Mouse (Mus musculus): ENCODE results near the gene Actrt2. TPM values are rescaled to one million over a fixed set of nuclear protein-coding genes. Genes with fewer than 3 reads are reported as not detected.

The Actrt2 gene
- not detected in 2 replicates for polyA plus RNA-seq (2015; fragmentation: Nextera tagmentation; extraction: Ambion mirVana)

DNA sequence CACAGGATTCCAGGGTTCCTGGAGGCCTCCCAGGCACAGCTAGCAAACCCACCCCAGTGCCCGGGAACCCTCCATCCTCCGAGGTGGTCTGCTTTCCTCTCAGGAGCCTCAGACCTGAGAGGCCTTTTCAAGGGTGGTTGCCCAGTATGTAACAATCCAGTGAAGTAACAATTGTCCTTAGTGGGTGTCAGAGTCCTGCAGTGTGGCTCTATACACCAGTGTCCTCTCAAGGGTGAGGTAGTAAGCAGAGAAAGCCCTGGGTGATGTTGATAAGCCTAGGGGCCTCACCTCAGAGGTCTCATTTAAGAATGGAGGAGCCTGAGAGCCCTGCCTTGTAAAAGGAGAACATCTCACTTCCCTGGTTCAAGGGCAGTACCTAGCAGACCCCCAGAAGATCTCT is at the start of gene Actrt2:
TSS of gene Actrt2 (minus strand) at position 101 of the 400 bp plus-strand sequence.
- no peaks in the 10 kb centered on the region for H3K9me3 ChIP-seq (replicated peaks; ENCODE audit: low read length)
- H3K27ac ChIP-seq: no peak within 1 kb of the TSS
- no peak within 1 kb of the TSS for H3K4me2 ChIP-seq (ENCODE audit: low read length)
- H3K27me3 ChIP-seq (ENCODE audit: insufficient read depth, low read length): no peaks in the 10 kb centered on the region
- no peak within 1 kb of the TSS for H3K9ac ChIP-seq (ENCODE audit: low read depth, low read length)
- ATAC-seq (replicated peaks; ENCODE audit: low FRiP score, low read depth): no peak
- no peaks in the 10 kb centered on the region for H3K4me1 ChIP-seq (replicated peaks; ENCODE audit: insufficient read depth, low read length)
- no peak for TF ChIP-seq CTCF (IDR thresholded peaks at IDR 0.05; ENCODE audit: low read depth)
- DNase-seq (ENCODE audit: low spot score): no peak
- no peak within 1 kb of the TSS for H3K4me3 ChIP-seq (replicated peaks; ENCODE audit: low read depth, low read length)
- H3K36me3 ChIP-seq (ENCODE audit: insufficient read depth, low read length): no peaks in the 10 kb centered on the region
- WGBS: 77% methylated on average over 2 of the region's 2 CpGs

DNA sequence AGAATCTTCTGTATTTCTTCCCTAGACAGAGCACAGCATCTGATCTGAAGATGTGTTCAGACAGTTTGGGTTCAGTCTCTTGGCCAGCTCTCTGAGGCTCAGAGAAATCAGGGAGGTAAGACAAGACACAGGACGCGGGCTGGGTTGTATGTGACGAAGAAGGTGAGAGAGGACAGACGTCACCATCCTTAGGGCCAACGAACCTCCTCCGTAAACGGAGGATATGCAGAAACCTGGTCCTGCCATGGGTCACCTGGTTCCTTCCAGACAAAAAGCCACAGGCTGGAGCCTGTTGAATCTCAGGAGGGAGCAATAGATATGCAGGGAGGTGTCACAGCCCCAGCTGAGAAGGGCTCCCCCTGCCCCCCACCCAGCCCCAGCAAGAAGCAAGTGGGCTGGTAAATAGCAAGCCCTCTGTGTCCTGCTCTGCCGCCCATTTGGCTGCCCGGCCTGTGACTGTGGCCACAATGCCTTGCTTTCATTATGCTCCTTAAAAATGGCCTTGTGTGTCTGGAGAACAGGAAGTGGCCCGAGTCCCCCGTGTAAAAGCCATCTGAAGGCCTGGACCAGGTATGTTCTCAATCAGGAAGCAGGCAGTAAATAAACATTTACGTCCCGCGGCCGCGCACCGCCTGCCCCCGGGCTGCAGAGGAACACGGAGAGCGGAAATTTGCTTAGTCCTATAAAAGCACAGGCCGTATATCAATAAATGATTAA is 41.9 kb upstream of the Actrt2 start:
- ATAC-seq (replicated peaks; ENCODE audit: low FRiP score, low read depth): no peak
- no peak for TF ChIP-seq CTCF (IDR thresholded peaks at IDR 0.05; ENCODE audit: low read depth)
- Histone ChIP-seq H3K27me3 (ENCODE audit: insufficient read depth, low read length) (no peaks in the 10 kb centered on the region; the same call in 1 of the 2 replicates), H3K27ac (no peak overlapping the region), H3K4me1 (replicated peaks; ENCODE audit: insufficient read depth, low read length) (no peaks in the 10 kb centered on the region), H3K36me3 (ENCODE audit: insufficient read depth, low read length) (no peaks in the 10 kb centered on the region), H3K4me2 (ENCODE audit: low read length) (no peak overlapping the region), H3K9me3 (replicated peaks; ENCODE audit: low read length) (no peaks in the 10 kb centered on the region), H3K9ac (ENCODE audit: low read depth, low read length) (no peak overlapping the region), H3K4me3 (replicated peaks; ENCODE audit: low read depth, low read length) (no peak overlapping the region)
- 44% methylated on average over 21 of the region's 21 CpGs for WGBS
- DNase-seq (ENCODE audit: low spot score): peak; percentile 4

- Histone ChIP-seq H3K36me3 (ENCODE audit: insufficient read depth, low read length) (no peaks in the 10 kb centered on the region), H3K9me3 (replicated peaks; ENCODE audit: low read length) (no peaks in the 10 kb centered on the region), H3K4me1 (replicated peaks; ENCODE audit: insufficient read depth, low read length) (no peaks in the 10 kb centered on the region), H3K27me3 (ENCODE audit: insufficient read depth, low read length) (no peaks in the 10 kb centered on the region; the same call in 1 of the 2 replicates), H3K27ac (no peak overlapping the region), H3K4me3 (replicated peaks; ENCODE audit: low read depth, low read length) (no peak overlapping the region), H3K9ac (ENCODE audit: low read depth, low read length) (no peak overlapping the region), H3K4me2 (ENCODE audit: low read length) (no peak overlapping the region)
- ATAC-seq (replicated peaks; ENCODE audit: low FRiP score, low read depth): no peak
- WGBS: 53% methylated on average over 2 of the region's 2 CpGs
- no peak for DNase-seq (ENCODE audit: low spot score)
- no peak for TF ChIP-seq CTCF (IDR thresholded peaks at IDR 0.05; ENCODE audit: low read depth)
Observed at GRCm38 (mm10) chr4:154708811-154709210, 41.1 kb upstream of the Actrt2 start.

GRCm38 (mm10) chr4:154708223-154708622 is 40.6 kb upstream of the Actrt2 start:
- 80% methylated on average over 11 of the region's 11 CpGs for WGBS
- Histone ChIP-seq H3K9ac (ENCODE audit: low read depth, low read length) (no peak overlapping the region), H3K4me1 (replicated peaks; ENCODE audit: insufficient read depth, low read length) (no peaks in the 10 kb centered on the region), H3K27ac (no peak overlapping the region), H3K4me2 (ENCODE audit: low read length) (no peak overlapping the region), H3K4me3 (replicated peaks; ENCODE audit: low read depth, low read length) (no peak overlapping the region), H3K36me3 (ENCODE audit: insufficient read depth, low read length) (no peaks in the 10 kb centered on the region), H3K27me3 (ENCODE audit: insufficient read depth, low read length) (no peaks in the 10 kb centered on the region; the same call in 1 of the 2 replicates), H3K9me3 (replicated peaks; ENCODE audit: low read length) (no peaks in the 10 kb centered on the region)
- TF ChIP-seq CTCF (IDR thresholded peaks at IDR 0.05; ENCODE audit: low read depth): no peak
- DNase-seq (ENCODE audit: low spot score) (no peak), ATAC-seq (replicated peaks; ENCODE audit: low FRiP score, low read depth) (no peak)

- Histone ChIP-seq H3K9ac (ENCODE audit: low read depth, low read length) (no peak overlapping the region), H3K4me1 (replicated peaks; ENCODE audit: insufficient read depth, low read length) (no peaks in the 10 kb centered on the region), H3K9me3 (replicated peaks; ENCODE audit: low read length) (no peaks in the 10 kb centered on the region), H3K27me3 (ENCODE audit: insufficient read depth, low read length) (no peaks in the 10 kb centered on the region; the same call in 1 of the 2 replicates), H3K4me3 (replicated peaks; ENCODE audit: low read depth, low read length) (no peak overlapping the region), H3K4me2 (ENCODE audit: low read length) (no peak overlapping the region), H3K36me3 (ENCODE audit: insufficient read depth, low read length) (no peaks in the 10 kb centered on the region), H3K27ac (no peak overlapping the region)
- ATAC-seq (replicated peaks; ENCODE audit: low FRiP score, low read depth): no peak
- no peak for TF ChIP-seq CTCF (IDR thresholded peaks at IDR 0.05; ENCODE audit: low read depth)
- WGBS: 81% methylated on average over 4 of the region's 4 CpGs
- DNase-seq (ENCODE audit: low spot score): no peak
Observed at GRCm38 (mm10) chr4:154707521-154707920, 39.9 kb upstream of the Actrt2 start.

GRCm38 (mm10) chr4:154706442-154706841 is 38.8 kb upstream of the Actrt2 start:
- H3K9me3 ChIP-seq (replicated peaks; ENCODE audit: low read length): no peaks in the 10 kb centered on the region
- TF ChIP-seq CTCF (IDR thresholded peaks at IDR 0.05; ENCODE audit: low read depth): no peak
- no peak overlapping the region for H3K4me3 ChIP-seq (replicated peaks; ENCODE audit: low read depth, low read length)
- no peaks in the 10 kb centered on the region for H3K36me3 ChIP-seq (ENCODE audit: insufficient read depth, low read length)
- ATAC-seq (replicated peaks; ENCODE audit: low FRiP score, low read depth) (no peak), DNase-seq (ENCODE audit: low spot score) (no peak)
- no peak overlapping the region for H3K4me2 ChIP-seq (ENCODE audit: low read length)
- H3K27ac ChIP-seq: no peak overlapping the region
- WGBS: 64% methylated on average over 1 of the region's 1 CpGs
- H3K4me1 ChIP-seq (replicated peaks; ENCODE audit: insufficient read depth, low read length): no peaks in the 10 kb centered on the region
- no peaks in the 10 kb centered on the region; the same call in 1 of the 2 replicates for H3K27me3 ChIP-seq (ENCODE audit: insufficient read depth, low read length)
- H3K9ac ChIP-seq (ENCODE audit: low read depth, low read length): no peak overlapping the region

All from kidney, postnatal 0 days (tissue).